Mouse (Mus musculus) adrenal gland, postnatal 10 days (tissue): ENCODE measurements around the gene Csn1s2a. TPM values are rescaled to one million over a fixed set of nuclear protein-coding genes. Genes with fewer than 3 reads are reported as not detected.
"Not testable (repeated sequence)": the region's sequence is repeated elsewhere in the genome, so short reads cannot be mapped to it uniquely, and the experiment has no call there.

Experiments
- DNase-seq: peaks from one replicate; pipeline ENCODE4 v3.0.0; 2021; ENCODE audit warnings: mixed read lengths
- long read RNA-seq, 2 experiments: library from polyadenylated mRNA; stranded (forward); transcript quantifications; one replicate each; pipeline ENCODE4 v2.0.0; 2021
- total RNA-seq, 2 experiments: library from RNA; stranded (reverse); gene quantifications; 2 replicates each; pipeline ENCODE4 v1.2.3; 2021

Gene Csn1s2a
- total RNA-seq, result not detected
- long read RNA-seq, experiment 1, result 0 reads
- long read RNA-seq, experiment 2, result 0 reads

GRCm38 (mm10) chr5:87774267-87774666, at the start of gene Csn1s2a:
TSS of gene Csn1s2a (plus strand) at chr5:87774567.
- DNase-seq, result no peak

GRCm38 (mm10) chr5:87734821-87735220, 39.5 kb upstream of the Csn1s2a start:
- DNase-seq, result no peak

DNA sequence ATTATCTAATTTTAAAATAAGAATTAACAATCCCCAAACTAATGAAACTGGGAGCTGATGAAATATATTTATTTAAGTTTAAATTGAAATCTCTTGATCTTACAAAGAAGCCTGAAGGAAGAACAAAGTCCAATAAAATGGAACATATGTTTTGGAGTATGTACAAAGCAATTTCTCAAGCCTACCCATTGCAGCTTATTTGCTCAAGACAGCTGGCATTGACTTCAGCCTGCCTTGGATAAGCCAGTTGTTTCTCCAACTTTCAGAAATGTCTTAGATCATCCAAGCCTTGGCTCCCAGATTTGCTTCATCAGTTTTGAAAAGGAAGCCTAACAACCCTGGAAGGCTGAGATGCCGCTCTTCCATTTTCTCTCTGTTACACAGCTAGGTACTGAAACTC, 20.9 kb upstream of the Csn1s2a start:
- no peak for DNase-seq

GRCm38 (mm10) chr5:87764546-87764945, 9.8 kb upstream of the Csn1s2a start:
- DNase-seq, result no peak

DNA sequence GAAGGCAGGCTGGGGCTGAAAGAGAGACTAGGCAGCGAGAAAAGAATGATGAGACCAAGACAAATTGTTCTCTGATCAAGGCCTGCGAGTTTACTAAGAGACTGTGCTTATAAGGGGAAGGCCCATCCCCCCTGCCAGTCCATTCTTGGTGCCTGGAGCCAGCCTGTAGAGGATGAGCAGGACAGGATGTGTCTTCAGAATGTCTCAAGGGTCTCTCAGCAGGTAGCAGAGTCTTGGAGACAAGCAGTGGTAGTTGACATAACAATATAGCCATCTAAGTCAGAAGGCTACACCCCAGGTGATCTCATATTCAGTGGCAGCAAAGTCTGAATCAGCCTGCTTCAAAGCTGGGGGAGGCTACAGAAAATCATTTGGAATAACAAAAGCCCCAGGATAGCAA, 2.2 kb upstream of the Csn1s2a start:
- DNase-seq, result not testable (repeated sequence)

DNA sequence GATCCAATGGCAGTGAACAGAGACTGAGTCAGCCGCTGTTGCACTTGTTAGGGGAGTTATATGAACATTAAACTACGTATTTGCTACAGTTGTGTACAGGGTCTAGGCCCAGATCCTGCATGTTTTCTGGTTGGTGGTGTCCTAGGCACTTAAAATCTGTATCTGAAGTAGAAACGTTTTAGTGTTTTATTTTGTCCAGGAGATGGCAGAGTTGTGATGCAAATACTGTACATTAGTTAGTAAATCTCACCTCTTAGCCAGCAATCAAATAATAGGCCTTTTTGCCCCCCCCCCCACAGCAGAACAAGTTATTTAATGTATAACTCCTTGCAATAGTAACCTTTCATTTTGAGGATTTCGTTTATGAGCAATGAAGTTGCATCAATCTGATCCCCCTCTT, 8.4 kb downstream of the Csn1s2a start:
- DNase-seq, result no peak

DNA sequence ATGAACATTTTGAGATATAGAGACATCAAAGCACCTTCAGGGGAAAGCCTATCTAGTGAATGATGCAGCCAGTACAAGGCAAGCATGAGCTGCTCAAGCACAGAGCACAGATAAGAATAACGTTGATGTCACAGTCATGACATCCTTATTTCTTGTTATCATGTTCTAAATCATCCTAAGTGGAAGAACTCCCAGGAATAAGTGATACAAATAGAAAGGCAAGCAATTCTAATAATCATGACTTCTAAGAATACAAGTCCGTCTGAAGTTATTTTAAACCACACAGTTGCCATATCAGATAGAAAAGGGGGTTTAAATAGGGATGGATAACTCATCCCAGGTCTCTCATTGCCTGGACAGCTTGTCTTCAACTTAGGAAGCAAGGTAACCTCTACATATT, 33.4 kb downstream of the Csn1s2a start, which contains the start of gene Csn1s2b:
Gene Csn1s2b (plus strand): TSS at position 301 of the 400 bp plus-strand sequence.
- no peak for DNase-seq

- DNase-seq, result no peak
These were observed 34.9 kb downstream of the Csn1s2a start for GRCm38 (mm10) chr5:87809253-87809652.

DNA sequence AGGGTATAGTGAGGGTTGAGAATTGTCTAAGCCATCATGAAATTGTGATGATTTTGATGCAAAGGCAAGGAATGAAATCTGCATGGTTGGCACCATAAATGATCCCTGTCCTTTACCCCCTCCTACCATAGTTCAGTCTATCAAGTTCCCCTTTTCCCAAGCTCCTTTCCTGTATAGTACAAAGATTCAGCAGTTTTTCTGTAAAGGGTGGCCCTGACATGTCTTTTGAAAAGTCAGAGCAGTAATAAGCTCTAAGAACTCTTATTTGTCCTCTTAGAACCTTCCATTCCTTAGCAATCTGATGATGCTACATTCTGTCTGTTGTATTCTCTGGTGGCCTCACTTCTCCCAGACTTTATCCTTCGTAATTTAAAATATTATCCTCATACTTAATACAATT, 51.0 kb downstream of the Csn1s2a start, which contains the start of gene Prr27:
Gene Prr27 (plus strand): TSS at position 301 of the 400 bp plus-strand sequence.
- no peak for DNase-seq

Other genes starting within 250 kb of the Csn1s2a start
- under 1 TPM; 0.30 to 0.84 TPM for gene Sult1b1, start 236.4 kb upstream of the Csn1s2a start, total RNA-seq
- gene Sult1d1, start 205.5 kb upstream of the Csn1s2a start, total RNA-seq, result 10 to 100 TPM in 1 of 2 experiments, 1 to 10 TPM in 1; 6.0 to 16.6 TPM
- gene Sult1e1, start 183.0 kb upstream of the Csn1s2a start, total RNA-seq, result under 1 TPM in 1 of 2 experiments, not detected in 1; 0.84 TPM
- not detected for gene Csn1s1, start 108.4 kb upstream of the Csn1s2a start, total RNA-seq
- gene Csn2, start 74.9 kb upstream of the Csn1s2a start, total RNA-seq, result not detected
- not detected for gene Csn1s2b, start 33.5 kb downstream of the Csn1s2a start, total RNA-seq
- not detected for gene Prr27, start 51.1 kb downstream of the Csn1s2a start, total RNA-seq
- not detected for gene Odam, start 110.5 kb downstream of the Csn1s2a start, total RNA-seq
- gene Csn3, start 151.0 kb downstream of the Csn1s2a start, total RNA-seq, result not detected
- gene 2310003L06Rik, start 194.9 kb downstream of the Csn1s2a start, total RNA-seq, result not detected
- not detected for gene Gm28434, start 194.9 kb downstream of the Csn1s2a start, total RNA-seq
- gene Cabs1, start 204.9 kb downstream of the Csn1s2a start, total RNA-seq, result not detected
- gene Smr3a, start 228.0 kb downstream of the Csn1s2a start, total RNA-seq, result not detected